Mouse (Mus musculus) limb, embryonic 15.5 days (tissue): ENCODE results near the gene Mief2. TPM values are rescaled to one million over a fixed set of nuclear protein-coding genes. Genes with fewer than 3 reads are reported as not detected.
A peak's percentile ranks its signal among the peaks of the same experiment; 100 is the strongest.

Source experiments
- ATAC-seq: fragments of 200-750 bp; cut with Nextera tagmentation; 2 replicates; pipeline ENCODE4 v1.8.0; 2017; ENCODE audit warnings: low read depth, moderate TSS enrichment; ENCODE audit not compliant: insufficient number of reproducible peaks, low FRiP score, low TSS enrichment
- H3K27ac ChIP-seq: fragments of 300-500 bp; sonication (generic); 2 replicates; pipeline ENCODE4 v1.5.1; 2015; ENCODE audit warnings: moderate library complexity, mild to moderate bottlenecking, inconsistent platforms
- H3K27me3 ChIP-seq: fragments of 300-500 bp; sonication (generic); 2 replicates; pipeline ENCODE4 v1.6.1; 2015; ENCODE audit warnings: inconsistent platforms
- H3K36me3 ChIP-seq: fragments of 300-500 bp; sonication (generic); 2 replicates; pipeline ENCODE4 v1.6.1; 2015; ENCODE audit warnings: inconsistent platforms
- H3K4me1 ChIP-seq: fragments of 300-500 bp; sonication (generic); 2 replicates; pipeline ENCODE4 v1.6.1; 2015; ENCODE audit warnings: inconsistent platforms
- H3K4me2 ChIP-seq: fragments of 300-500 bp; sonication (generic); 2 replicates; pipeline ENCODE4 v1.6.1; 2015; ENCODE audit warnings: mild to moderate bottlenecking, inconsistent platforms
- H3K4me3 ChIP-seq: fragments of 300-500 bp; sonication (generic); 2 replicates; pipeline ENCODE4 v1.5.1; 2015; ENCODE audit warnings: mild to moderate bottlenecking, inconsistent platforms
- H3K9ac ChIP-seq: fragments of 300-500 bp; sonication (generic); 2 replicates; pipeline ENCODE4 v1.6.1; 2015; ENCODE audit warnings: inconsistent platforms
- H3K9me3 ChIP-seq: fragments of 300-500 bp; sonication (generic); 2 replicates; pipeline ENCODE4 v1.6.1; 2016; ENCODE audit warnings: inconsistent platforms
- WGBS: fragments of 180-500 bp; shearing (Covaris S2); methylation state at CpG from one replicate; pipeline ENCODE4 v1.1.7; 2015; 5-methylcytosine and 5-hydroxymethylcytosine counted together
- polyA plus RNA-seq: library from polyadenylated mRNA; unstranded; fragments of >200 nt; fragmentation: Nextera tagmentation; extraction: Ambion mirVana; gene quantifications from 2 replicates; pipeline ENCODE4 v1.2.1, GENCODE M21; 2015

The Mief2 gene
- polyA plus RNA-seq, 1 experiment from 2014 or later: 15.1 TPM

GRCm38 (mm10) chr11:60727392-60728140 is 632 bp upstream of the Mief2 start:
- Histone ChIP-seq H3K9me3 (no peaks in the 10 kb centered on the region), H3K4me3 (peak overlapping the region; percentile 87), H3K27me3 (no peaks in the 10 kb centered on the region), H3K4me2 (peak overlapping the region; percentile 80), H3K27ac (peak overlapping the region; percentile 91), H3K4me1 (peaks cover 32% of the 10 kb centered on the region), H3K36me3 (peaks cover 42% of the 10 kb centered on the region), H3K9ac (peak overlapping the region; percentile 76)
- WGBS: 4% methylated on average over 12 of the region's 12 CpGs
- ATAC-seq: no peak; the same call in 1 of the 2 replicates

- peaks cover 36% of the 10 kb centered on the region for H3K36me3 ChIP-seq
- H3K4me2 ChIP-seq: peak overlapping the region; percentile 80
- no peak overlapping the region for H3K9ac ChIP-seq
- no peaks in the 10 kb centered on the region for H3K9me3 ChIP-seq
- H3K27me3 ChIP-seq: no peaks in the 10 kb centered on the region
- peak overlapping the region; percentile 87 for H3K4me3 ChIP-seq
- WGBS: 75% methylated on average over 6 of the region's 6 CpGs
- no peak for ATAC-seq
- H3K27ac ChIP-seq: no peak overlapping the region
- peaks cover 32% of the 10 kb centered on the region for H3K4me1 ChIP-seq
Observed at GRCm38 (mm10) chr11:60729217-60729641, 1.0 kb downstream of the Mief2 start.

GRCm38 (mm10) chr11:60730169-60730568 is 2.0 kb downstream of the Mief2 start:
- H3K4me1 ChIP-seq: peaks cover 32% of the 10 kb centered on the region
- H3K9me3 ChIP-seq: no peaks in the 10 kb centered on the region
- ATAC-seq: no peak
- H3K4me3 ChIP-seq: no peak overlapping the region
- no peaks in the 10 kb centered on the region for H3K27me3 ChIP-seq
- H3K36me3 ChIP-seq: peaks cover 28% of the 10 kb centered on the region
- H3K27ac ChIP-seq: no peak overlapping the region
- H3K9ac ChIP-seq: no peak overlapping the region
- WGBS: 85% methylated on average over 9 of the region's 9 CpGs
- no peak overlapping the region for H3K4me2 ChIP-seq

GRCm38 (mm10) chr11:60731251-60731650 is 3.1 kb downstream of the Mief2 start:
- no peak for ATAC-seq

GRCm38 (mm10) chr11:60734206-60734605 is 6.0 kb downstream of the Mief2 start:
- H3K36me3 ChIP-seq: peaks cover 37% of the 10 kb centered on the region
- H3K27ac ChIP-seq: no peak overlapping the region
- H3K4me2 ChIP-seq: no peak overlapping the region
- no peaks in the 10 kb centered on the region for H3K9me3 ChIP-seq
- WGBS: 70% methylated on average over 2 of the region's 2 CpGs
- no peak for ATAC-seq
- no peak overlapping the region for H3K9ac ChIP-seq
- H3K4me3 ChIP-seq: no peak overlapping the region
- H3K4me1 ChIP-seq: peaks cover 6% of the 10 kb centered on the region
- no peaks in the 10 kb centered on the region for H3K27me3 ChIP-seq

More at GRCm38 (mm10) chr11:60731251-60731650, 3.1 kb downstream of the Mief2 start:
- Histone ChIP-seq H3K9ac (no peak overlapping the region), H3K4me1 (peaks cover 26% of the 10 kb centered on the region), H3K27me3 (no peaks in the 10 kb centered on the region), H3K4me3 (no peak overlapping the region), H3K27ac (no peak overlapping the region), H3K9me3 (no peaks in the 10 kb centered on the region), H3K4me2 (no peak overlapping the region), H3K36me3 (peaks cover 28% of the 10 kb centered on the region)
- WGBS: 91% methylated on average over 14 of the region's 14 CpGs

GRCm38 (mm10) chr11:60735191-60735590 is 7.0 kb downstream of the Mief2 start:
- H3K9me3 ChIP-seq: no peaks in the 10 kb centered on the region
- no peaks in the 10 kb centered on the region for H3K4me1 ChIP-seq
- H3K36me3 ChIP-seq: peaks cover 47% of the 10 kb centered on the region
- H3K4me3 ChIP-seq: no peak overlapping the region
- no peak overlapping the region for H3K4me2 ChIP-seq
- no peak for ATAC-seq
- WGBS: 80% methylated on average over 5 of the region's 5 CpGs
- H3K27me3 ChIP-seq: no peaks in the 10 kb centered on the region
- no peak overlapping the region for H3K27ac ChIP-seq
- H3K9ac ChIP-seq: no peak overlapping the region

- Histone ChIP-seq H3K4me2 (no peak overlapping the region), H3K27me3 (no peaks in the 10 kb centered on the region), H3K27ac (no peak overlapping the region), H3K4me1 (no peaks in the 10 kb centered on the region), H3K9me3 (no peaks in the 10 kb centered on the region), H3K36me3 (peaks cover 47% of the 10 kb centered on the region), H3K4me3 (no peak overlapping the region), H3K9ac (no peak overlapping the region)
- 78% methylated on average over 3 of the region's 3 CpGs for WGBS
- no peak for ATAC-seq
Observed at GRCm38 (mm10) chr11:60736491-60736890, 8.3 kb downstream of the Mief2 start.

- H3K27ac ChIP-seq: no peak overlapping the region
- no peak overlapping the region for H3K4me3 ChIP-seq
- no peaks in the 10 kb centered on the region for H3K27me3 ChIP-seq
- H3K36me3 ChIP-seq: peaks cover 52% of the 10 kb centered on the region
- no peak overlapping the region for H3K4me2 ChIP-seq
- H3K9ac ChIP-seq: no peak overlapping the region
- H3K4me1 ChIP-seq: no peaks in the 10 kb centered on the region
- H3K9me3 ChIP-seq: no peaks in the 10 kb centered on the region
- ATAC-seq: no peak
Observed at GRCm38 (mm10) chr11:60737450-60737849, 9.3 kb downstream of the Mief2 start.

GRCm38 (mm10) chr11:60740321-60740720 is 12.1 kb downstream of the Mief2 start:
- Histone ChIP-seq H3K36me3 (peaks cover 68% of the 10 kb centered on the region), H3K27ac (no peak overlapping the region), H3K4me2 (no peak overlapping the region), H3K4me3 (no peak overlapping the region), H3K4me1 (no peaks in the 10 kb centered on the region), H3K9ac (no peak overlapping the region), H3K9me3 (no peaks in the 10 kb centered on the region), H3K27me3 (no peaks in the 10 kb centered on the region)
- ATAC-seq: no peak
- 78% methylated on average over 3 of the region's 3 CpGs for WGBS

- no peaks in the 10 kb centered on the region for H3K27me3 ChIP-seq
- H3K9ac ChIP-seq: no peak overlapping the region
- no peak overlapping the region for H3K4me2 ChIP-seq
- H3K27ac ChIP-seq: no peak overlapping the region
- no peak for ATAC-seq
- no peak overlapping the region for H3K4me3 ChIP-seq
- H3K36me3 ChIP-seq: peaks cover 75% of the 10 kb centered on the region
- no peaks in the 10 kb centered on the region for H3K9me3 ChIP-seq
- WGBS: 95% methylated on average over 7 of the region's 7 CpGs
- no peaks in the 10 kb centered on the region for H3K4me1 ChIP-seq
Observed at GRCm38 (mm10) chr11:60755570-60755969, 27.4 kb downstream of the Mief2 start.

GRCm38 (mm10) chr11:60761681-60762080 is 33.5 kb downstream of the Mief2 start:
- Histone ChIP-seq H3K36me3 (peaks cover 39% of the 10 kb centered on the region), H3K4me1 (no peaks in the 10 kb centered on the region), H3K27ac (no peak overlapping the region), H3K4me2 (no peak overlapping the region), H3K27me3 (no peaks in the 10 kb centered on the region), H3K9me3 (no peaks in the 10 kb centered on the region), H3K9ac (no peak overlapping the region), H3K4me3 (no peak overlapping the region)
- ATAC-seq: no peak
- 89% methylated on average over 3 of the region's 3 CpGs for WGBS

- peaks cover 7% of the 10 kb centered on the region; the same call in 1 of the 2 replicates for H3K36me3 ChIP-seq
- 87% methylated on average over 4 of the region's 4 CpGs for WGBS
- H3K9me3 ChIP-seq: no peaks in the 10 kb centered on the region
- H3K27ac ChIP-seq: no peak overlapping the region
- H3K27me3 ChIP-seq: no peaks in the 10 kb centered on the region
- no peaks in the 10 kb centered on the region for H3K4me1 ChIP-seq
- H3K4me3 ChIP-seq: no peak overlapping the region
- ATAC-seq: no peak
- no peak overlapping the region for H3K4me2 ChIP-seq
- H3K9ac ChIP-seq: no peak overlapping the region
Observed at GRCm38 (mm10) chr11:60766969-60767368, 38.8 kb downstream of the Mief2 start.
